Mouse (Mus musculus): ENCODE measurements around the gene Togaram1.
A peak's percentile ranks its signal among the peaks of the same experiment; 100 is the strongest.

Gene Togaram1

GRCm38 (mm10) chr12:64965124-64966026 is at the start of gene Togaram1, which contains the start of gene Klhl28:
TSS of gene Togaram1 (plus strand) at chr12:64965804.
TSS of gene Klhl28 (minus strand) at chr12:64965534.
- peak; percentile 93 to 98 for DNase-seq (ENCODE audit: low spot score in 2 of 2)

DNA sequence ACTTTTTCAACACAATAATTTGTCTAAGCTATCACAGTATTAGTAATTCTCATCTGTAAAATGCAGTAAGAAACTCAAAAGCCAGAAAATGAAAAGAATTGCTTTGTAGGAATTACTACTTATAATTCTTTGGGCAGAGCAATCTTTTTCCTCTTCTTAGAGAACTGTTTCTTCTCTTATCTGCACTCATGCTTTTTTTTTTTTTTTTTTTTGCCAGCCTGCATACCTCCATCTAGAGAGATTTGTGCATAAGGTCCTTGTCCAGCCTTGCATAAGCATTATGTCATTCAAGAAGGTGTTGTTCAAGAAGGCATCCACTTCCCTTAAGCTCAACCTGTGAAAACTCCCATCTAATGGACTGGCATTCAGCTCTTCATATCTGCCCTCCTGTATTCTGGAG is 48.9 kb upstream of the Togaram1 start:
- no peak for DNase-seq (ENCODE audit: low spot score in 2 of 2)

DNA sequence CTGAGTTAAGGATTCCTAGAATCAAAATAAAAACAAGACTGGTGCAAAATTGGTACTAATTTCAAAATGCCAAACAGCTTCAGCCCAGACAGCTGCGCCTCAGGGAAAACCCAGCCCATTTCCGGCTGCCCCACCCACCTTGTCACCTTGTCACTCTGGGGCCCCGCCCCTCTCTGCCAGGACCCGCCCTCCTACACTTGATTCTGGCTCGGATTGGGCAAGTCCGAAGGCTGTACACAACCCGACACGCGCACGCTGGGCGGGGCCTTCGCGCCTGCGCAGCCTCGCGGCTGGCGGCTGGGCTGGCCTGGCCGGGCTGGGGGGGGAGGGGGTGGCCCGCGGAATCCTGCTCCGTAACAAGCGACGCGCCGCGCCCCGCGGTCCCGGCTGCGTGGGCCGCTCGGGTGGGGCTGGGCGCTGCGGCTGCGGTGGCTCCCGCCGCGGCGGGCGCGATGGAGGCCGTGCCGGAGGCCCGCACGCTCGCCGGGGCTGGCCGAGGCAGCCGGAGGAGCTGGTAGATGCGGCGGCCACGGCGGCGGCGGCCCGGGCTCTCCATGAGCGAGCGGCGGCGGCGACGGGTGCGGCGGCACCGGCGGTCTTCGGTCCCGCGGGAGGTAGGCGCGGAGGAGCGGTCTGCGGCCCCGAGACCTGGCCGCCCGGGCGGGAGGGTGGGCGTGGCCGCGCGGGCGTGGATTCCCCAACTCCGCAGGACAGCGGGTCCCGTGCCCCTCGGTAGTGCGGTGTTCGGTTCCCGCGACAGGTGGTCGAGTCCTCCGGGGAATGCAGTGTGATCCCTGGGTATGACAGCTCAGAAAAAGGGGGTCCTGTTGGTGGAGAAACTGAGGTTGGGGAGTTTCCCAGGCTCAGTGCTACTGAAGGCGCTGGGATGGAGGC is 47.8 kb upstream of the Togaram1 start, which contains the start of gene Gm527:
Gene Gm527 (plus strand): TSS at position 329 of the 894 bp plus-strand sequence.
- DNase-seq (ENCODE audit: low spot score in 2 of 2), result peak; percentile 83 to 92

GRCm38 (mm10) chr12:64937493-64937892 is 28.1 kb upstream of the Togaram1 start:
- DNase-seq (ENCODE audit: low spot score in 2 of 2), result no peak

GRCm38 (mm10) chr12:64964560-64964959 is 1.0 kb upstream of the Togaram1 start:
- DNase-seq (ENCODE audit: low spot score in 2 of 2), result no peak

DNA sequence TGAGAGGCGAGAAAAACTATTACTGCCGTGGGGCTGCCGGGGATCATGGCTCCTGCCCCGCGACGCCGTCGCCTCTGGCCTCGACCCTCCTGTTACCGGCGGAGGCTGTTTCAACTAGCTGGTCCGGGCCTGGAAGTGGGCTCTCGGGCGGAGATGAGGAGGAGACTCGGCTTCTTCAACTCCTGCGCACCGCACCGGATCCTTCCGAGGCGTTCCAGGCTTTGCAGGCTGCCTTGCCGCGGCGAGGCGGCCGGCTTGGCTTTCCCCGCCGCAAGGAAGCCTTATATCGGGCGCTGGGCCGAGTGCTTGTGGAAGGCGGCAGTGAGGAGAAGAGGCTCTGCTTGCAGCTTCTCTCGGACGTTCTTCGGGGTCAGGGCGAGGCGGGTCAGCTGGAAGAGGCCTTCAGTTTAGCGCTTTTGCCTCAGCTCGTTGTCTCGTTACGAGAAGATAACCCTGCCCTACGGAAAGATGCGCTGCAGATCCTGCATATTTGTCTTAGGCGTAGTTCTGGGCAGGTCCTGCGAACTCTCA is 562 bp downstream of the Togaram1 start:
- peak; percentile 27 to 44 for DNase-seq (ENCODE audit: low spot score in 2 of 2)

DNA sequence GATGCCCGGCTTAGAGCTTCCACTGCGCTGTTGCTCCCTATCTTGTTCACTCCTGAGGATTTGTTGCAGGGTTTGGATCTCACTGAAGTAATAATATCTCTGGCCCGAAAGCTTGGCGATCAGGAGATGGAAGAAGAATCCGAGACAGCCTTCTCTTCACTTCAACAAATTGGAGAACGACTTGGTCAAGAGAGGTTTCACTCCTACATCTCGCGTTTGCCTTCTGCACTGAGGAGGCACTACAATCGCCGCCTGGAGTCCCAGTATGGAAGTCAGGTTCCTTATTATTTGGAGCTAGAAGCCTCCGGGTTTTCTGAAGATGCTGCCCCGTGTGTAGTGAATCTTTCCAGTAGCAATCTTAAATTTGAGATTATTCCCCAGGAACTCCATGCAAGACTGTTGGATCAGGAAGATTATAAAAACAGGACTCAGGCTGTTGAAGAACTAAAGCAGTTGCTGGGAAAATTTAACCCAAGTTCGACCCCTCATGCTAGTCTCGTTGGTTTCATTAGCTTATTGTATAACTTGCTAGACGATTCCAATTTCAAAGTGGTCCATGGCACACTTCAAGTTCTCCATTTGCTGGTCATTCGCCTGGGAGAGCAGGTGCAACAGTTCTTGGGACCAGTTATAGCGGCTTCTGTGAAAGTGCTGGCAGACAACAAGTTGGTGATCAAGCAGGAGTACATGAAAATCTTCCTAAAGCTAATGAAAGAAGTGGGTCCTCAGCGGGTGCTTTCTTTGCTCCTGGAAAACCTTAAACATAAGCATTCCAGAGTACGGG is 1.2 kb downstream of the Togaram1 start:
- no peak for DNase-seq (ENCODE audit: low spot score in 2 of 2)

DNA sequence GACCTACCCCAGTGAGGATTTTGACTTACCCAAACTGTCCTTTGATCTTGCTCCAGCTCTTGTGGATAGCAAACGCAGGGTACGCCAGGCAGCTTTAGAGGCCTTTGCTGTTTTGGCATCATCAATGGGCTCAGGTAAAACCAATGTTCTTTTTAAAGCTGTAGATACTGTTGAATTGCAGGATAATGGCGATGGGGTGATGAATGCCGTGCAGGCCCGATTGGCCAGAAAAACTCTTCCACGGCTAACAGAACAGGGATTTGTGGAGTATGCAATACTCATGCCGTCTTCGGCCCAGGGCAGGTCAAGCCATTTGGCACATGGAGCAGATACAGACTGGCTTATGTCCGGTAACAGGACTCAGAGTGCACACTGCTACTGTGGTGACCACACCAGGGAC is 1.9 kb downstream of the Togaram1 start:
- DNase-seq (ENCODE audit: low spot score in 2 of 2), result no peak

DNA sequence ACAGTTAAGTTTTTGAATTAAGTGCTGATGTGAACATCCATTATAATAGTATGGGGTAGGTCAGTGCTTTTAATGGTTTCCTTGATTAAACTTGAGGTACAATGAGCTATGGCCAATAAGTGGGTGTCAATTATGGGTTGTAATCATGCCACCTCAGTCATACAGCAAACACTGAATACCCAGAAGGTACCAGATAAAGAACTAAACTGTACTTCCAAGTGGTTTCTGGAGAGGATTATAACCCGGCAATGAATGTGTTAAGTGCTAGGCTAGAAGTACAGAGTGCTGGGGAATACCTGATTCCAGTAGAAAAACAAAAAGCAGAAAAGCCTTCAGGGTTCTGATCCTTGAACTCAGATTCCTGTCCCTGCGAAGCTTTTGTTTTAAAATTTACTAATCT is 2.5 kb downstream of the Togaram1 start:
- no peak for DNase-seq (ENCODE audit: low spot score in 2 of 2)

DNA sequence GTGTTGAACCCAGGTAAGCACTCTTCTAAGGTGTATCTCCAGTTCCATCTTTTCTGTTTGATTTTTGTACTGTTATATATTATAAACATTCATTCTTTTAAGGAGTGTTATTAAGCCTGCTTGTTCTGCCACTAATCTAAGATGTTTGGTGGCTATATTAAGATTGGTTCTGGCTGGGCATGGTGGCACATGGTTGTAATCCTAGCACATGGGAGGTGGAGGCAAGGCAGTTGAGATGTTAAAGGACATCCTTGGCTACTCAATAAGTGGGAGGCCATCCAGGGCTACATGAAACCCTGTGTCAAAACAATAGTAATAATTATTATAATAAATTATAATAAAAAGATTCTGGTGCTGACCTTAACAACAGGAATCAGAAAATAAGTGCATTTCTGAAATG is 5.8 kb downstream of the Togaram1 start:
- no peak for DNase-seq (ENCODE audit: low spot score in 2 of 2)

DNA sequence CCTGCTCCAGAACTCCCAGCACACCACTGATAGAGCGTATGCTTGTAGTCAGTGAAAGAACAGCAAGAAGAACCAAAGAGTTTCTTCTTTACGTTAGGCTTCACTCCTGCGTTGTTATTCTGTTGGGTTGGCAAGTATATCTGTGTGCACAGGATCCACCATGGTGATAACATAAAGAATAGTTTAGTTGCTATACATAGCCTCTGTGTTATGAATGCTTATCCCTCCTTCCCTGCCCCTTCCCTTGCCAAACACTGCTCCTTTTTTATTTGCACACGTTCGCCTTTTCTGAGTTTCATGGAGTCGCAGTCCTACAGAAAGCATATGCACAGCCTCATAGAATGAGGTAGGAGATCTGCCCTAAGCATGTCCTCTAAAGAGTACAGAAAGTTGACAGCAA is 6.5 kb downstream of the Togaram1 start:
- no peak for DNase-seq (ENCODE audit: low spot score in 2 of 2)

DNA sequence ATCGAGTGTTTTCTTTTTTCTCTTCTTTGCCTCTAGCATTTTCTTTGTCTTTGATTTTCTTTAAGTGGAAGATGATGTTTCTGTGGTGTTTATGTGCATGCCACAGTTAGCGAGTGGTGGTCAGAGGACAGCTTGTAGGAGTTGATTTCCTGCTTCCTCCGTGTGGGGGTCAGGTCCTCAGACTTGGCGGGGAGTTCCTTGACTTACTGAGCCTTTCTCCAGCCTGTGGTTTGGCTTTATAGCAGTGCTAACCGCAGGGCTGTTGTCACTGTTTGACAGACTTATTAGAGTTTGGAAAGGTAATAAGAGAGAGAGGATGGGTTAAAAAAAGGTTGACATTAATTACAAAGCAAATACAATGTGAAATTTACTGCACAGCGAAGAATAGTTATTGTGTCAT is 10.0 kb downstream of the Togaram1 start:
- DNase-seq (ENCODE audit: low spot score in 2 of 2), result no peak

- no peak for DNase-seq (ENCODE audit: low spot score in 2 of 2)
Observed at GRCm38 (mm10) chr12:64976191-64976590, 10.6 kb downstream of the Togaram1 start.

GRCm38 (mm10) chr12:64977518-64977917 is 11.9 kb downstream of the Togaram1 start:
- no peak for DNase-seq (ENCODE audit: low spot score in 2 of 2)

- no peak for DNase-seq (ENCODE audit: low spot score in 2 of 2)
Observed at GRCm38 (mm10) chr12:65007725-65008124, 42.1 kb downstream of the Togaram1 start.

- no peak for DNase-seq (ENCODE audit: low spot score in 2 of 2)
Observed at GRCm38 (mm10) chr12:65022842-65023241, 57.2 kb downstream of the Togaram1 start.

GRCm38 (mm10) chr12:65035839-65036189 is 70.2 kb downstream of the Togaram1 start:
- no peak for DNase-seq (ENCODE audit: low spot score in 2 of 2)

GRCm38 (mm10) chr12:65036190-65036870 is 70.7 kb downstream of the Togaram1 start, which contains the start of gene Prpf39:
TSS of gene Prpf39 (plus strand) at chr12:65036333.
- peak; percentile 78 to 93 for DNase-seq (ENCODE audit: low spot score in 2 of 2)

GRCm38 (mm10) chr12:65036892-65037545 is 71.4 kb downstream of the Togaram1 start:
- DNase-seq (ENCODE audit: low spot score in 2 of 2), result no peak

DNA sequence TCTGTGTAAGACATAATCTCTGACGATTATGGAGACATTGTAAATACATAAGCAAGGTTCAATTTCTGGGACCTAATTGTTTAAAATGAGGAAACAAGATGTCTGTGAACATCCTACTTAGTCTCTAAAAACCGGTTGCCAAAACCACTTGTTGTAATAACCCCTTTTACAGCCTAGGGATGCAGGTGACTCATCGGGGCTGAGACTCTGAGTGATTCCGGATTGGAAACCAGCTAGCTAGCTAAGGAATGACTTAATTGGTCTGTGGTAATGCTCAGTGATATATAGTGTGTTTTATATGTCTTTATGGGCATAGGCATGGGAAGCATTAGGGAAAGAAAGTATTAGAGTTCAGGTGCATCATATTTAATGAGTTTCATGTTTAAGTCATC is 71.9 kb downstream of the Togaram1 start:
- DNase-seq (ENCODE audit: low spot score in 2 of 2), result no peak
